Mouse (Mus musculus) ES-E14 (cell line): ENCODE data around the gene Gfod2.

ENCODE experiments used
- CHD2 ChIP-seq: IDR thresholded peaks from 2 replicates; pipeline ENCODE4 v1.6.1; 2014; ENCODE audit warnings: mild to moderate bottlenecking, low read depth, low read length, inconsistent platforms
- HCFC1 ChIP-seq: IDR thresholded peaks from 2 replicates; pipeline ENCODE4 v1.6.1; 2012; ENCODE audit warnings: low read length, inconsistent platforms, borderline replicate concordance; ENCODE audit not compliant: insufficient read depth
- MAFK ChIP-seq: IDR thresholded peaks from 2 replicates; pipeline ENCODE4 v1.6.1; 2014; ENCODE audit warnings: mild to moderate bottlenecking, low read depth, low read length, inconsistent platforms; ENCODE audit not compliant: insufficient read depth
- ZC3H11A ChIP-seq: IDR thresholded peaks from 2 replicates; pipeline ENCODE4 v1.6.1; 2012; ENCODE audit warnings: low read depth, mild to moderate bottlenecking, inconsistent platforms, low read length, borderline replicate concordance
- ZNF384 ChIP-seq: IDR thresholded peaks from 2 replicates; pipeline ENCODE4 v1.6.1; 2012; ENCODE audit warnings: low read depth, low read length, inconsistent platforms

- TF ChIP-seq ZC3H11A = no peak
- no peak for TF ChIP-seq MAFK
- no peak for TF ChIP-seq CHD2
- TF ChIP-seq ZNF384 = no peak
- TF ChIP-seq HCFC1 = no peak
Measured at GRCm38 (mm10) chr8:105743301-105743700, 15.2 kb downstream of the Gfod2 start.
